Mouse (Mus musculus): ENCODE measurements around the gene Gm49396.

- TF ChIP-seq CTCF (IDR thresholded peaks at IDR 0.05; ENCODE audit: insufficient read depth, low read depth, low read length) (no peak), POLR2A (IDR thresholded peaks at IDR 0.05; ENCODE audit: insufficient read depth, low read depth, low read length) (no peak)
Observed at GRCm38 (mm10) chr7:30590927-30591604, 27.9 kb downstream of the Gm49396 start.

Data from olfactory bulb, adult 2 months (tissue).